In the genomic region with DNA sequence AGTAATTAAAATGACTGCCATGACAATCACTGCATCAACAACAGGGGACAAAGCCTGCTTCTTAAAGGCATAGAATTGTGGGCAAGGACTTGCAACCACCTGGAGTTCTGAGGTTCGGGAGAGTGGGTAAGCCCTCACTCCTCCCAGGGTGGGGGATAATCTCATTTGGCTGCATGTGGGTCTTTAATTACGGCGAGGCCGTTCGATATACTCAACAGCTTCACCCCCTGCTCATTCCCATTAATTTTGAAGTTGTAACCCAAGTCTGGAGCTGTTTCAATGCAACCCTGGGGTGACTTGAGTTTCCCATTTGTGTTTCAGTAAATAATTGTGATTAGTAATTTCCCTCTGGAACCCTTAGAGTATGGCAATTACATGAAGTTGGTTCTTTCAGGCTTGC, we compare ENCODE assay signal across 24 mouse cellular contexts.
"Had no signal": no experiment of that assay in that cellular context is flagged by ENCODE, and none has a peak within 500 bp of the region (broad histone marks: within the 10 kb centered on the region; RNA-seq: fewer than 3 reads in every experiment).

No protein-coding gene starts in this region.

- H3K36me3 ChIP-seq: limb, embryonic 10.5 days; limb, embryonic 13.5 days; liver, embryonic 12.5 days; liver, embryonic 15.5 days; lung, embryonic 15.5 days; midbrain, embryonic 10.5 days; midbrain, embryonic 15.5 days; neural tube, embryonic 12.5 days had no signal

- H3K4me2 ChIP-seq: limb, embryonic 13.5 days; liver, embryonic 12.5 days; liver, embryonic 15.5 days; lung, embryonic 15.5 days; midbrain, embryonic 15.5 days; neural tube, embryonic 12.5 days had no signal

- H3K27me3 ChIP-seq: limb, embryonic 13.5 days; liver, embryonic 12.5 days; liver, embryonic 15.5 days; lung, embryonic 15.5 days; megakaryocyte, embryonic 14.5 days; midbrain, embryonic 15.5 days; neural tube, embryonic 12.5 days had no signal

- H3K9ac ChIP-seq: limb, embryonic 13.5 days; liver, embryonic 12.5 days; liver, embryonic 15.5 days; lung, embryonic 15.5 days; midbrain, embryonic 15.5 days; neural tube, embryonic 12.5 days had no signal

- DNase-seq: kidney, adult 18-20 months; kidney, adult 9 months; kidney, postnatal 14 days; kidney, postnatal 4 days; liver; lung, adult 18-20 months; lung, postnatal 10 days; lung, postnatal 36 days; right cerebral cortex, adult 18-20 months; right cerebral cortex, postnatal 14 days; right cerebral cortex, postnatal 4 days; thymus, adult 2 months; thymus, postnatal 14 days; thymus, postnatal 4 days had no signal

- H3K27ac ChIP-seq: limb, embryonic 10.5 days; limb, embryonic 13.5 days; liver, embryonic 12.5 days; liver, embryonic 15.5 days; lung, embryonic 15.5 days; midbrain, embryonic 10.5 days; midbrain, embryonic 15.5 days; neural tube, embryonic 12.5 days; stomach, postnatal 0 days had no signal

- H3K4me3 ChIP-seq: limb, embryonic 10.5 days; limb, embryonic 13.5 days; liver, embryonic 12.5 days; liver, embryonic 15.5 days; lung, embryonic 15.5 days; megakaryocyte, embryonic 14.5 days; midbrain, embryonic 10.5 days; midbrain, embryonic 15.5 days; neural tube, embryonic 12.5 days had no signal

- H3K4me1 ChIP-seq: liver, embryonic 12.5 days; liver, embryonic 15.5 days; lung, embryonic 15.5 days; midbrain, embryonic 10.5 days; midbrain, embryonic 15.5 days; neural tube, embryonic 12.5 days had no signal

- ATAC-seq: liver, embryonic 12.5 days; midbrain, embryonic 15.5 days had no signal

- H3K9me3 ChIP-seq: limb, embryonic 10.5 days; liver, embryonic 12.5 days; liver, embryonic 15.5 days; lung, embryonic 15.5 days; megakaryocyte, embryonic 14.5 days; midbrain, embryonic 10.5 days; midbrain, embryonic 15.5 days; neural tube, embryonic 12.5 days had no signal
